Mouse (Mus musculus) bone marrow macrophage, adult 2 months (primary cell): ENCODE results near the gene Rpusd4. TPM values are rescaled to one million over a fixed set of nuclear protein-coding genes. Genes with fewer than 3 reads are reported as not detected.

Experiments used
- H3K27ac ChIP-seq: 2 replicates; pipeline ENCODE4 v1.5.1; 2012; ENCODE audit warnings: low read depth, low read length; ENCODE audit not compliant: insufficient read depth
- H3K4me1 ChIP-seq: 2 replicates; pipeline ENCODE4 v1.6.1; 2012; ENCODE audit warnings: low read length; ENCODE audit not compliant: control insufficient read depth, insufficient read depth
- H3K4me3 ChIP-seq: 2 replicates; pipeline ENCODE4 v1.5.1; 2012; ENCODE audit warnings: mild to moderate bottlenecking, low read length, moderate library complexity; ENCODE audit not compliant: insufficient read depth
- CTCF ChIP-seq: IDR thresholded peaks from 2 replicates; pipeline ENCODE4 v1.5.1; 2012; ENCODE audit warnings: low read depth, mild to moderate bottlenecking, low read length, moderate library complexity
- POLR2A ChIP-seq: IDR thresholded peaks from 2 replicates; pipeline ENCODE4 v1.6.1; 2012; ENCODE audit warnings: mild to moderate bottlenecking, low read depth, low read length, borderline replicate concordance
- polyA plus RNA-seq: library from polyadenylated mRNA; stranded (reverse); fragments of >200 nt; gene quantifications from 2 replicates; pipeline ENCODE4 v1.2.4, GENCODE M21; 2012; ENCODE audit not compliant: missing spikeins, insufficient read depth, insufficient read length

The Rpusd4 gene
- polyA plus RNA-seq: 23.9 and 24.3 TPM in 2 replicates

DNA sequence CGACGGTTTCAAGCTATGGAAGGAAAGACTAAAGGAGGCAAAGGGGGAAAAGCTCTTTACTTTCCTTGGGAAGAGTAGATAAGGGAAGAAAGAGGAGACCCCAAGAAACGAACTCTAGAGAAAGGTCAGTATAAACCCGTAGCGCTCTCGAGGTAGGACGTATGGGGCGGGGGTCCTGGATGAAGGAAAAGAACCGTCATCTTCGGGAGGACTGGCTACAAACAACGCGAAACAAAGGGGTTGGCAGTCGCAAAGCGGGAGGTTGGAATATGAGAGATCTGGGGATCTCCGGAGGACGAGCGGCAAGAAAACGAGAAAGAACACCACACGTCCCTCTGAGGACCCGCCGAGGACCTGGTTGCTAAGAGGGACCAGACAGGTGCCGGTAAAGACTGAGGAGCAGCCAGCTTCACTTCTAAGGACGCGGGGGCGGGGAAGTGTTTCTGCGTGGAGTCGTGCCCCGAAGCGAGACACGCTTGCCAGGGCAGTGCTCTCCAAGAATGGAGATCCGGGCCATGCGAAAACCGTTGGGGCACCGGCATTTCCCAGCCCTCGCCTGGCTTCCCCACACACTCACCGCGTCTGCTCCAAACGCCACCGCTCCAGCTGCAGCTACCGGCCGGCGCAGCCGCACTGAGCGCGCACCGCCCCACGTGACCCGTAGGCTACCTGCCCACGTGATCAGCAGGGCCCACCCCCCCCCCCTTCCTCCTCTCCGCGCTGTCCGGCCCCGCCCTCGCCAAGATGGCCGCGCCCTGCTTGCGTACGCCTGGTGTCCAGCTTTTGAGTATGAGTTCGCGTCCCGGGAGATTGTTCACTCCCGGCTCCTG, at the start of gene Rpusd4, which contains the start of gene Fam118b:
Rpusd4 (plus strand) TSS at position 720 of the 830 bp plus-strand sequence.
Fam118b (minus strand) TSS at position 660 of the 830 bp plus-strand sequence.
- Histone ChIP-seq H3K4me3 (peak within 1 kb of the TSS; percentile 97), H3K27ac (peak within 1 kb of the TSS; percentile 62), H3K4me1 (peaks cover 16% of the 10 kb centered on the region)
- TF ChIP-seq POLR2A (no peak), CTCF (no peak)

DNA sequence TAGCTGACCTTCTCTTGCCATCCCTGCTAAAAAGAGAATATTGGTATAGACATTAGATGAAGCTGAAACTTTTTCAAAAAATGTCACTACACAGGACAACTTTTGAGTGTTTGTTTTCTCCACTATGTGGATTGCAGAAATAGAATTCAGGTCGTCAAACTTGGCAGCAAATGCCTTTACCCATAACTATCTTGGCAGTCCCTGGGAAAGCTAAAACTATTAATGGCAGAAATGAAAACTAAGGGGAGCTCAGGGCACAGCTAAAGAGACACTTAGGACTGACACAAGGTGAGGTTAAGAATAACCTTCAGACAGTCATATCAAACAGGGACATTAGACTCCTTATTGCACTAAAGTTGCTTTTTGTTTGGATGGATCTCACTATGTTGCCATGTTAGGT, 49.7 kb upstream of the Rpusd4 start:
- peaks cover 3% of the 10 kb centered on the region; the same call in 1 of the 2 replicates for H3K4me1 ChIP-seq
- H3K27ac ChIP-seq: no peak overlapping the region
- TF ChIP-seq CTCF (no peak), POLR2A (no peak)
- no peak overlapping the region for H3K4me3 ChIP-seq

DNA sequence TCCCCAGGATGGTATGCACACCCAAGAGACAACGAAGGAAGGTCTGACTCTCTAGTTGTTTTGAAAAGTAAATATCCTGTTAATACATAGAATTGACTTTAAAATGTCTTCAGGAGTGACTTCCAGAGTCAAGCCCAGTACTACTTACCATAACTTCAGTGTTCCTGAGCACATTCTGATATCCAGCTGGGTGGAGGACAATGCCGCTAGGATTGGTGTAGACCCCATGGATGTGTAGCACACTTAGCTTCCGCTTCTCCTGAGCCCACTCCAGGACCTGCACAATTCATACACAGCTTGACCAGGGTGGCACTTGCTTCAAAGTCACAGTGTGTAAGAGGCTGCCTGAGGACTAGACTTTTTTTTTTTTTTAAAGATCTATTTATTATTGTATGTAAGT, 44.2 kb upstream of the Rpusd4 start:
- Histone ChIP-seq H3K4me3 (no peak overlapping the region), H3K4me1 (peaks cover 3% of the 10 kb centered on the region; the same call in 1 of the 2 replicates), H3K27ac (no peak overlapping the region)
- no peak for TF ChIP-seq CTCF
- no peak for TF ChIP-seq POLR2A

DNA sequence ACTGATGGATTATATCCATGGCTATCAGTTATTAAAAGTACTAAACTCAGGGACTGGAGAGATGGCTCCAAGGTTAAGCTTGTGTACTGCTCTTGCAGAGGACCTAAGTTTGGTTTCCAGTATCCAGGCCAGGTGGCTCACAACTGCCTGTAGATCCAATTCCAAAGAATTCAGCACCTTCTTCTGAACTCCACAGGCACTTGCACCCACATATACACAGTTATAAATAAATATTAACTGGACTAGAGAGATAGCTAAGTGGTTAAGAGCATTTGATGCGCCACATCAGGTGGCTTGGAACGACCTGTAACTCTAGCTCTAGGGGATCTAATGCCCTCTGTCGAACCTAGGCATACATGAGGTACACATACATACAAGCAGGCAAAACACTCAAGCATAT, 39.0 kb upstream of the Rpusd4 start:
- no peak overlapping the region for H3K27ac ChIP-seq
- no peak for TF ChIP-seq POLR2A
- no peak for TF ChIP-seq CTCF
- H3K4me1 ChIP-seq: 0 out of 2 replicates have a peak, but pooled peaks cover 3% of the 10 kb centered on the region
- H3K4me3 ChIP-seq: no peak overlapping the region

DNA sequence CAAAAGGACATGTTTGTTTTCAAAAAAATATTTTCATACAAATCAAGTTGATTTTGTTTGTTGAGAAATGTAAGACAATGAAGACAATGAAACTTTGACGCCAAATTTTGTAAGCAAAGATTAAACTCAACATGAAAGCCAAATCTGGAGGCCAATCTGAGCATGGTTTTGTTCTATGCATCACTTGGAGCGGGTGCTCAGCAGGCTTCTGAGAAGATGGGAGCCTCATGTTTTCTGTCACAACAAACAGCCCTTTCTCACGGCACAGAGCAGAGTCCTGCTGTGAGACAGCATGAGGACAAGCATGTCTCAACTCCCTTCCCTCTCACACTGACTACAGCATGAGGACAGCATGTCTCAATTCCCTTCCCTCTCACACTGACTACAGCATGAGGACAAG, 31.7 kb upstream of the Rpusd4 start:
- no peak for TF ChIP-seq CTCF
- no peak for TF ChIP-seq POLR2A
- Histone ChIP-seq H3K4me1 (peaks cover 13% of the 10 kb centered on the region), H3K4me3 (no peak overlapping the region), H3K27ac (no peak overlapping the region)

DNA sequence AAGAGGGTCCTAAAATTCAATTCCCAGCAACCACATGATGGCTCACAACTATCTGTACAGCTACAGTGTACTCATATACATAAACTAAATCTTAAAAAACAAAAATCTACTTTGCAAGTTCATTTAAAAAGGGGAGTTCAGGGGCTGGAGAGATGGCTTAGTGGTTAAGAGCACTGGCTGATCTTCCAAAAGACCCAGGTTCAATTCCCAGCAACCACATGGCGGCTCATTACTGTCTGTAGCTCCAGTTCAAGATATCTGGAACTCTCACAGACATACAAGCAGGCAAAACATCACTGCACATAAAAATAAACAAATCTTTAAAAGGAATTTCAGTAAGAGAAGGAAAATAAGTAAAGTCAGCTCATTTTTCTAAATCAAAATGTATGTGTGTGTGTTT, 29.3 kb upstream of the Rpusd4 start:
- no peak overlapping the region for H3K4me3 ChIP-seq
- TF ChIP-seq CTCF (no peak), POLR2A (no peak)
- H3K27ac ChIP-seq: no peak overlapping the region
- peaks cover 10% of the 10 kb centered on the region for H3K4me1 ChIP-seq

DNA sequence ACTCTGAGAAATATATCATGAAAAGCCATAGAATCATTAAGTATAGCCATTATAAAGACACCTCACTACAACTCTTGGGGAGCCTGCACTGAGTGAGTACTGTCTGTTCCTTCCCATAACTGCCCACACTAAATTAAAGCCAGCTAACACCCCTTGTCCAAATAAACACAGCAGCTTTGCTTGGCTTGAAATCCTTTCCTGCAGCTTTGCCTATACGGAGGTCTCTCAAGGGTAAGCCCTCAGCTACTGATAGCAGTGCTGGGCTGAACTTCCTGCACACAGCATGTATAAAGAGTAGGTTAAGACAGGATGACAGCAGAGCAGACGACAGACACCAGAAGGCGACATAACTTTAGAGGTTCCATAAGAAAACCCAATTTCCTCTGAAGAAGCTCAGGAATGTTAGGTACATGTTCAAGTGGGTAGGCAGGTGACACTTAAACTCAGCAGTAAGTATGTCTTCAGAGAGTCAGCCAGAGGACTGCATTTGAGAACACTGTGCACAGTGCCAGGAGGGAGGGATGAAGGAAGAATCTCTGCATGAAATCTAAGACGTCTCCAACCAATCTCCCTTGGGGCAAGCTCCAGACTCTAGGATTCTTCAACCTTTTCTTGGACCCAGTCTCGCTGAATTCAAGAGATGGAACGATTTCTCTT, 28.6 kb upstream of the Rpusd4 start:
- TF ChIP-seq POLR2A: no peak
- TF ChIP-seq CTCF: no peak
- Histone ChIP-seq H3K4me3 (no peak overlapping the region), H3K27ac (no peak overlapping the region), H3K4me1 (peaks cover 10% of the 10 kb centered on the region)

DNA sequence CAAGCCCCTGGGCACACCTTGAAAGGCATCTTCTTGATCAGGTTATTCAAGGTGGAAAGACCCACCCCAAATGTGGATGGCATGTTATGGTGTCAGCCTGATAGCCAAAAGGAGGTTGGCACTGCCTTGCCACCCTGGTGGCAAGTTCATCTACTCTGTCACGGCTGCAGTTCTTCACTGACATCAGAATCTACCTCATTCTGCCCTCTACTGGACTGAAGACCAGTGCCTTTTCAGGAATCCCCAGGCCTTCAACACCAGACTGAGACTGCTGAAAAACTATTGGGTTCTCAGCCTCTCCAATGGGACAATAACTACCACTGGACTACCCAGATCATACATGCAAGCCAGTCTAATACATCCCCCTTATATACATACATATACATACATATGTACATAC, 27.9 kb upstream of the Rpusd4 start:
- Histone ChIP-seq H3K4me3 (no peak overlapping the region), H3K4me1 (peaks cover 10% of the 10 kb centered on the region), H3K27ac (no peak overlapping the region)
- no peak for TF ChIP-seq CTCF
- no peak for TF ChIP-seq POLR2A

DNA sequence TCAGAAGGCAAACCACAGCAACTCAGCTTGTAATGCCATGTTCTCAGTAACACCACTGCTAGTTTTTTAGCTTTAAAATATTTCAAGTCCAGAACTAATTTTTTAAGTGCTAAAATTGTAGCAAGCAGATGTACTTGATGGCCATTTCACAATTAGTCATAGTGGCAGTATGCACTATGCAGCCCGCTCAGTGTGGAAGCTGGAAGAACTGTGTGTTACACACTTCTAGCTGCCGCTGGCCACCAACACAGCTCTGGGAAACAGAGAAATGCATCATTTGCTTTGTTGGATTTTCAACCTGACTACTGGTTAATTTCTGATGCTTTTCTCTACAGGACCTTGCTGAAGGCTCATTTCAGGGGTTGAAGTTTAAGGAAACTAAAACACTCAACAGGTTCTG, 20.3 kb upstream of the Rpusd4 start:
- TF ChIP-seq POLR2A (no peak), CTCF (no peak)
- Histone ChIP-seq H3K4me1 (no peaks in the 10 kb centered on the region), H3K27ac (no peak overlapping the region), H3K4me3 (no peak overlapping the region)

DNA sequence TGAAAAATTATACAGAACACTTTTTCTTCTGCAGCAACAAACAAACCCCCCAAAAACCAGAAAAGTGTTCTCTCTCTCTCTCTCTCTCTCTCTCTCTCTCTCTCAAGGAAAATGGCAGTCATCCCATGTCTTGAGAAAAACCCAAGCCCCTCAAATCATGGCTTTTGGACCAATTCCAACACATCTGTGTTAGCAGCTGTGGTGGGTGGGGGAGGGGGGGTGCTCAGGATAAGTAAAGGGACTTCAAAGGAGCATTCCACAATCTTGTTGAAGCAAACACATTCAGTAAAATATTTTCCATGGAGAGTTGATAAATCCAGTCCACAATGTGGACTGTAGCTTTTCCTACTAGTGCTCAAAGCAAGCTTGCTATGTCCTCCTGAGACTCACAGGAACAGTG, 18.2 kb upstream of the Rpusd4 start:
- H3K4me1 ChIP-seq: no peaks in the 10 kb centered on the region
- TF ChIP-seq CTCF (no peak), POLR2A (no peak)
- no peak overlapping the region for H3K4me3 ChIP-seq
- no peak overlapping the region for H3K27ac ChIP-seq
